Mouse (Mus musculus) testis, adult 2 months (tissue): ENCODE data around the gene Slc5a3. TPM values are rescaled to one million over a fixed set of nuclear protein-coding genes. Genes with fewer than 3 reads are reported as not detected.

Source experiments
- H3K27ac ChIP-seq: fragments of 200-500 bp; 2 replicates; pipeline ENCODE4 v1.5.1; 2012; ENCODE audit warnings: low read depth, low read length; ENCODE audit not compliant: control insufficient read depth, insufficient read depth
- H3K27me3 ChIP-seq: fragments of 200-500 bp; 2 replicates; pipeline ENCODE4 v1.6.1; 2012; ENCODE audit warnings: mild to moderate bottlenecking, low read length, moderate library complexity; ENCODE audit not compliant: control insufficient read depth, insufficient read depth
- H3K36me3 ChIP-seq: fragments of 200-500 bp; 2 replicates; pipeline ENCODE4 v1.6.1; 2012; ENCODE audit warnings: mild to moderate bottlenecking, low read length; ENCODE audit not compliant: control insufficient read depth, insufficient read depth
- H3K4me1 ChIP-seq: fragments of 200-500 bp; 2 replicates; pipeline ENCODE4 v1.6.1; 2012; ENCODE audit warnings: low read length; ENCODE audit not compliant: control insufficient read depth, insufficient read depth
- H3K4me3 ChIP-seq: fragments of 200-500 bp; 2 replicates; pipeline ENCODE4 v1.5.1; 2012; ENCODE audit warnings: low read depth, mild to moderate bottlenecking, low read length, moderate library complexity, mixed read lengths; ENCODE audit not compliant: control insufficient read depth
- CTCF ChIP-seq: fragments of 200-500 bp; IDR thresholded peaks from 2 replicates; pipeline ENCODE4 v1.5.1; 2012; ENCODE audit warnings: low read depth, mild to moderate bottlenecking, inconsistent platforms, low read length, moderate library complexity; ENCODE audit not compliant: control insufficient read depth, insufficient read depth, insufficient replicate concordance
- POLR2A ChIP-seq: fragments of 200-500 bp; IDR thresholded peaks from 2 replicates; pipeline ENCODE4 v1.6.1; 2012; ENCODE audit warnings: low read depth, mild to moderate bottlenecking, inconsistent platforms, low read length, moderate library complexity; ENCODE audit not compliant: control insufficient read depth
- polyA plus RNA-seq: library from polyadenylated mRNA; depleted of rRNA; stranded (reverse); fragments of >200 nt; gene quantifications from 2 replicates; pipeline ENCODE4 v1.2.3, GENCODE M21; 2012

Slc5a3 gene
- polyA plus RNA-seq, 1 experiment, result 3.9 TPM

GRCm38 (mm10) chr16:92056711-92057110, 1.4 kb upstream of the Slc5a3 start:
- no peak overlapping the region for H3K27ac ChIP-seq
- TF ChIP-seq CTCF (no peak), POLR2A (no peak)
- no peaks in the 10 kb centered on the region for H3K27me3 ChIP-seq
- no peaks in the 10 kb centered on the region for H3K36me3 ChIP-seq
- peaks cover 18% of the 10 kb centered on the region for H3K4me1 ChIP-seq
- H3K4me3 ChIP-seq, result no peak overlapping the region

- H3K27ac ChIP-seq, result peak overlapping the region; percentile 91
- TF ChIP-seq POLR2A (no peak), CTCF (no peak)
Observed at GRCm38 (mm10) chr16:92057456-92057851, 668 bp upstream of the Slc5a3 start.

GRCm38 (mm10) chr16:92058644-92059620, 810 bp downstream of the Slc5a3 start:
- Histone ChIP-seq H3K27me3 (no peaks in the 10 kb centered on the region), H3K4me3 (peak overlapping the region; percentile 98), H3K36me3 (no peaks in the 10 kb centered on the region), H3K4me1 (peaks cover 18% of the 10 kb centered on the region), H3K27ac (peak overlapping the region; percentile 64)
- TF ChIP-seq POLR2A, result no peak
- TF ChIP-seq CTCF, result no peak

More at GRCm38 (mm10) chr16:92057456-92057851, 668 bp upstream of the Slc5a3 start:
- Histone ChIP-seq H3K4me1 (peaks cover 18% of the 10 kb centered on the region), H3K4me3 (peak overlapping the region; percentile 98), H3K27me3 (no peaks in the 10 kb centered on the region), H3K36me3 (no peaks in the 10 kb centered on the region)

- H3K27me3 ChIP-seq, result no peaks in the 10 kb centered on the region
- H3K4me3 ChIP-seq, result peak overlapping the region; percentile 14; the same call in 1 of the 2 replicates
- no peak overlapping the region for H3K27ac ChIP-seq
- no peaks in the 10 kb centered on the region for H3K36me3 ChIP-seq
- TF ChIP-seq POLR2A (no peak), CTCF (no peak)
- peaks cover 18% of the 10 kb centered on the region for H3K4me1 ChIP-seq
Observed at GRCm38 (mm10) chr16:92060213-92060612, 2.1 kb downstream of the Slc5a3 start.

- no peak overlapping the region for H3K4me3 ChIP-seq
- peaks cover 18% of the 10 kb centered on the region for H3K4me1 ChIP-seq
- H3K27ac ChIP-seq, result no peak overlapping the region
- no peaks in the 10 kb centered on the region for H3K27me3 ChIP-seq
- TF ChIP-seq POLR2A (no peak), CTCF (no peak)
- no peaks in the 10 kb centered on the region; the same call in 1 of the 2 replicates for H3K36me3 ChIP-seq
Observed at GRCm38 (mm10) chr16:92061586-92061985, 3.5 kb downstream of the Slc5a3 start.

GRCm38 (mm10) chr16:92062832-92063231, 4.7 kb downstream of the Slc5a3 start:
- peaks cover 14% of the 10 kb centered on the region for H3K4me1 ChIP-seq
- TF ChIP-seq POLR2A, result no peak
- no peaks in the 10 kb centered on the region for H3K27me3 ChIP-seq
- H3K4me3 ChIP-seq, result no peak overlapping the region
- H3K36me3 ChIP-seq, result no peaks in the 10 kb centered on the region; the same call in 1 of the 2 replicates
- H3K27ac ChIP-seq, result no peak overlapping the region

GRCm38 (mm10) chr16:92064801-92065200, 6.7 kb downstream of the Slc5a3 start:
- Histone ChIP-seq H3K27ac (no peak overlapping the region), H3K36me3 (no peaks in the 10 kb centered on the region; the same call in 1 of the 2 replicates), H3K4me3 (no peak overlapping the region), H3K27me3 (no peaks in the 10 kb centered on the region), H3K4me1 (peaks cover 6% of the 10 kb centered on the region)
- TF ChIP-seq CTCF (no peak), POLR2A (no peak)
